Mouse (Mus musculus) heart, embryonic 13.5 days (tissue): ENCODE measurements around the gene Tent5a. TPM values are rescaled to one million over a fixed set of nuclear protein-coding genes. Genes with fewer than 3 reads are reported as not detected.

ENCODE experiments used
- ATAC-seq: fragments of 200-750 bp; cut with Nextera tagmentation; 2 replicates; pipeline ENCODE4 v1.8.0; 2017; ENCODE audit warnings: moderate TSS enrichment; ENCODE audit not compliant: insufficient number of reproducible peaks, low FRiP score, low TSS enrichment; ENCODE audit errors: extremely low read depth
- H3K27ac ChIP-seq: fragments of 300-500 bp; sonication (generic); replicated peaks from 2 replicates; pipeline ENCODE4 v1.5.1; 2015; ENCODE audit warnings: moderate library complexity, mild to moderate bottlenecking, inconsistent platforms
- H3K27me3 ChIP-seq: fragments of 300-500 bp; sonication (generic); replicated peaks from 2 replicates; pipeline ENCODE4 v1.6.1; 2015; ENCODE audit warnings: mild to moderate bottlenecking, inconsistent platforms
- H3K36me3 ChIP-seq: fragments of 300-500 bp; sonication (generic); 2 replicates; pipeline ENCODE4 v1.6.1; 2015; ENCODE audit warnings: mild to moderate bottlenecking, inconsistent platforms
- H3K4me1 ChIP-seq: fragments of 300-500 bp; sonication (generic); 2 replicates; pipeline ENCODE4 v1.6.1; 2015; ENCODE audit warnings: inconsistent platforms
- H3K4me2 ChIP-seq: fragments of 300-500 bp; sonication (generic); 2 replicates; pipeline ENCODE4 v1.6.1; 2015; ENCODE audit warnings: inconsistent platforms, mild to moderate bottlenecking, moderate library complexity
- H3K4me3 ChIP-seq: fragments of 300-500 bp; sonication (generic); 2 replicates; pipeline ENCODE4 v1.5.1; 2015; ENCODE audit warnings: moderate library complexity, mild to moderate bottlenecking, inconsistent platforms
- H3K9ac ChIP-seq: fragments of 300-500 bp; sonication (generic); 2 replicates; pipeline ENCODE4 v1.6.1; 2015; ENCODE audit warnings: inconsistent platforms, mild to moderate bottlenecking, moderate library complexity
- H3K9me3 ChIP-seq: fragments of 300-500 bp; sonication (generic); 2 replicates; pipeline ENCODE4 v1.6.1; 2016; ENCODE audit warnings: inconsistent platforms
- WGBS: fragments of 180-500 bp; shearing (Covaris S2); methylation state at CpG from one replicate; pipeline ENCODE4 v1.1.7; 2015; ENCODE audit warnings: mixed read lengths; 5-methylcytosine and 5-hydroxymethylcytosine counted together
- polyA plus RNA-seq: library from polyadenylated mRNA; unstranded; fragments of >200 nt; fragmentation: Nextera tagmentation; extraction: Ambion mirVana; gene quantifications from 2 replicates; pipeline ENCODE4 v1.2.1, GENCODE M21; 2015

Gene Tent5a
- polyA plus RNA-seq, 1 experiment from 2014 or later: 9.3 TPM

DNA sequence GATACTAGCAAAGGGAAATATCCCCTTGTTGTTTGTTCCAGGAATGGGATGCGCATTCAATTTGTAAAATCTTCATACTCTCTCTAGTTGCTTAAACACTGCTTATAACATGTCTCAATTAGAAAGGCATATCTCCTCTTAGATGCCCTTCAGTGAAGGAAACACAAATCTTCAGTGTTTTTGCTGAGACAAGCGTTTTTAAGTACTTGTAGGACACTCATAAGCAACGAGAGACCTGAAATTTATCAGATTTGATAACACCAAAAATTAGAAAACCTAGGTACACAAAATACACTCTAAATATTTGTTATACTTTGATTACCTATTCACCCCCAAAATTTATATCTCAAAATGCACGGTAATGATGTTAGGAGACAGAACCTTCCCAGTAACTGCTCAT is 24.3 kb downstream of the Tent5a start:
- no peaks in the 10 kb centered on the region for H3K9me3 ChIP-seq
- H3K36me3 ChIP-seq: no peaks in the 10 kb centered on the region
- no peak overlapping the region for H3K27ac ChIP-seq
- ATAC-seq: no peak
- no peak overlapping the region for H3K9ac ChIP-seq
- 74% methylated on average over 4 of the region's 4 CpGs for WGBS
- no peak overlapping the region for H3K4me3 ChIP-seq
- no peaks in the 10 kb centered on the region for H3K27me3 ChIP-seq
- H3K4me2 ChIP-seq: no peak overlapping the region
- H3K4me1 ChIP-seq: no peaks in the 10 kb centered on the region

DNA sequence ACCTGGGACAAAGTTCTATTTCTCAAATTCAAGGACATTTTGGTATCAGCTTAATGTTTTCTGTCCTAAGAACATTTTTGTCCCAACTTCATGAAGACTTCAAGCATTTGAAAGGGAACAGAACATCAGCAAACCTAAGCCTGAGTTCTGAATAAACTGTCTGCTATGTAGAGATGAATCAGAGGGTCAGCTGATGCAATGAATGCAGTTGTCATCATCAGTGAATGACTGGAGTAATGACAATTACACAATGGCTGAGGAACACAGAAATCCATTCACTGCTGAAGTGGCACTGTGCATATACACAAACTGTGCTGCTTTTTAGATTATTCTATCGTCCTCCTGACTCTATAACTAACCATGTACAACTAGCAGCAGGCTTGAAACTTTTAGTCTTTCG is 53.0 kb downstream of the Tent5a start:
- H3K27me3 ChIP-seq: no peaks in the 10 kb centered on the region
- no peak overlapping the region for H3K27ac ChIP-seq
- 0 out of 2 replicates have a peak, but pooled peaks cover 6% of the 10 kb centered on the region for H3K9me3 ChIP-seq
- H3K36me3 ChIP-seq: no peaks in the 10 kb centered on the region
- H3K4me2 ChIP-seq: no peak overlapping the region
- no peak overlapping the region for H3K9ac ChIP-seq
- H3K4me1 ChIP-seq: no peaks in the 10 kb centered on the region
- ATAC-seq: no peak
- 72% methylated on average over 2 of the region's 2 CpGs for WGBS
- no peak overlapping the region for H3K4me3 ChIP-seq

Other genes starting within 250 kb of the Tent5a start
- gene Gm11114, start 14.6 kb downstream of the Tent5a start, polyA plus RNA-seq: not detected in 2 replicates